Mouse (Mus musculus) neural tube, embryonic 10.5 days (tissue): ENCODE results near the gene Atad1.
"Not testable (repeated sequence)": the region's sequence is repeated elsewhere in the genome, so short reads cannot be mapped to it uniquely, and the experiment has no call there.

Experiments used
- DNase-seq: peaks from one replicate; pipeline ENCODE4 v3.0.0-alpha.2; 2017; ENCODE audit warnings: low spot score; ENCODE audit errors: extremely low spot score

Atad1 gene

DNA sequence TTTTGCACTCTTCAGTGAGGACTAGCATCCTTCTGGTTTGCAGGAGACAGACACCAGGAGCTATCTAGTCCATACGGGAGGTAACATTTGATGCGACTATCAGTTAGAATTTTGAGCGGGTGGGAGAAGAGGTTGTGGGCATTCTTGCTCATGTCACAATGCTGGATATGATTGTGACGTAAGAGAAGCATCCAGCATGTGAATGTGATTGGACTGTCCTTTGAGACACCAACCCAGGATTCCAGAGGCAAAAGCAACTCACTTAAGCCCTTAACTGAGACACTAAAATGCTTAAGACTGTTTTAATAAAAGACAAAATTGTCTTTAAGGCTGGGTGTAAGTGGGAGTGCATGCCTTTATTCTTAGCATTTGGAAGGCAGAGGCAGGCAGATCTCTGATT lies at the start of gene Atad1:
Atad1 (minus strand) TSS at position 101 of the 400 bp plus-strand sequence.
- DNase-seq, result no peak

DNA sequence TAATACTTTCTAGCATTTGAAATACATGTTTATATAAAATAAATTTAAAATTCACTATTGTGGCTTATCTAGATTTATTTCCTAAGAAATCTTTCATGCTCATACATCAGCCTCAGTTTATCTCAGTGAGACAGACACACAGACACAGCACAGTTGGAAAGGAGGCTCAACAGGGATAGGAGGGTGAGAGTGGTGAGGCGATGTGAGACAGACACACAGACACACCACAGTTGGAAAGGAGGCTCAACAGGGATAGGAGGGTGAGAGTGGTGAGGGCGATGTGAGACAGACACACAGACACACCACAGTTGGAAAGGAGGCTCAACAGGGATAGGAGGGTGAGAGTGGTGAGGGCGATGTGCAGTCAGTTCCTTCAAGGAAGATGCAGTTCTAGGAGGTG lies 48.4 kb upstream of the Atad1 start:
- not testable (repeated sequence) for DNase-seq

DNA sequence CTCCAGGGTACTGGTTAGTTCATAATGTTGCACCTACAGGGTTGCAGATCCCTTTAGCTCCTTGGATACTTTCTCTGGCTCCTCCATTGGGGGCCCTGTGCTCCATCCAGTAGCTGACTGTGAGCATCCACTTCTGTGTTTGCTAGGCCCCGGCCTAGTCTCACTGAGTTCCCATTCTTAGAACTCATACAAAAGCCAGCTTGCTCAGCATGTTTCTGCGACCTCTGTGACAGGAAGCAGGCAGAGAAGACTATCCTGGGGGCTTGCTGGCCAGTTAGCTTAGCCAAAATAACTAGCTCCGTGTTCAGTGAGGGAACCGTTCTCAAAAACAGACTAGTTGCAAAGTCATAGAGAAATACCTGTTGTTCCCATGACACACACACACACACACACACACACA lies 47.8 kb upstream of the Atad1 start:
- not testable (repeated sequence) for DNase-seq

DNA sequence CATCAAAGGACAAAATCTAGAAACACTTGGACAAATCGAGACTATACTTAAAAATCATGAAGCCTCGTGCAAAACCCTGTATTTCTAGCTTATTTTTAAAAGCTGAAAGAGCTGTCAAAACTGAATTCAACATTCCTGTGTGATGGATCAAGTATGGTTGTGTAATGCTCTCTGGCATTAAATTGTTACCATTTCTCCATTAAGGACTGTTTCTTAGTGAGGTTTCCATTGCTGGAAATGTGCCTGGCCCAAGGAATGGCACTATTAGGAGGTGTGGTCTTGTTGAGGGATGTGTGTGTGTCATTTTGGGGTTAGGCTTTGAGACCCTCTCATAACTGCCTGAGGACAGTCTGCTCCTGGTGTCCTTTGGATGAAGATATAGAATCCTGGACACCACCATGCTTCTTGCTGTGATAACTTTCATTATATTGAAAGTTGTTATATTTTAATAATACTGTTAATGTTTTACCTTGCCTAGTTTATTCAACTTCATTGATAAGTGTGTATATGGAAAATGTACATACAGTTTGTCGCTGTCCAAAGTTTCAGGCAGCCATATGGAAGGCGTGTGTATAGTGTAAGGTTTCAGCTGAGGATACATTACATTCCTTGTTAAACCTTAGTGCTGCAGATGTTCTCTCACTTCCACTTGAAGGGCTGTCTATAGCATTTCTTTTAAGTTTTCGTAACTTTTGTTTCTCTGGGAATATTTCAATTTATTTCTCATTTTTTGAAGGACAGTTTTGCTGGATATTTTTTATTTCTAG lies 41.9 kb upstream of the Atad1 start:
- DNase-seq, result no peak

DNA sequence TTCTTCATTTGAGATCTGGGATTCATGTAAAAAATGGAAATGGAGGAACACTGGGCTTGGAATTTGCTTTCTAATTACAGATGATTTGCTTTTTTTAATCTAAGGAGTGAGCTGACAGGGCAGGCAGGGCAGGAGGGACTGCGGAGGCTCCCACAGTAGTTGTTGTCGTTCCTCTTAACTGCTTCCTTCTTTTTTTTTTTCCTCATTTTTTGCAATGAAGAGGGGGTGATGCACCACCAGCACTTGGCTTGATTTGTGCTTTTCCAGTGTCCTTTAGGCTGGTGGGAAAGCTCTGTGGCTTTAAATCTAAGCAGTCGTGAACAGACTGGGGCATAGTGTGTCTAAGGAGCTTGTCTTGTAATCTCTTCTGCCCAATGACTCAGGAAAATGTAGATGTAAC lies 39.5 kb upstream of the Atad1 start:
- DNase-seq, result no peak

DNA sequence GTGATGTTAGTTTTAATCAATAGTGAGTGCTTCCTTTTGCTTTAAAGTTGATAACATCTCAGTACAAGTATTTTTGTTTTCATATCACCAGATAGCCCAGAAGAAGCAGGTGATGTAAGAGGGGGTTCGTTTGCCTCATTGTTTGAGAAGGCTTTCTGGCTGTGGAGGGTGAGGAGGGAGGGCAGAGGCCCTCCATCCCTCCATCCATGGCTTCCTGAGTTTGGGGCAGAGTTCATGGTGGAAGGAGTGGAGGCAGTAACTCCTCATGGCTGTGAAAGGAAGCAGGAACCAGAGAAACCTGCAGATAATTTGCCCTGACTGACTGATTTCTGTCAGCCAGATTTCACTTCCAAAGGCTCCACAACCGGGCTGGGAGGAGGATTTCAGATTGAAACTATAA lies 38.8 kb upstream of the Atad1 start:
- DNase-seq, result no peak

DNA sequence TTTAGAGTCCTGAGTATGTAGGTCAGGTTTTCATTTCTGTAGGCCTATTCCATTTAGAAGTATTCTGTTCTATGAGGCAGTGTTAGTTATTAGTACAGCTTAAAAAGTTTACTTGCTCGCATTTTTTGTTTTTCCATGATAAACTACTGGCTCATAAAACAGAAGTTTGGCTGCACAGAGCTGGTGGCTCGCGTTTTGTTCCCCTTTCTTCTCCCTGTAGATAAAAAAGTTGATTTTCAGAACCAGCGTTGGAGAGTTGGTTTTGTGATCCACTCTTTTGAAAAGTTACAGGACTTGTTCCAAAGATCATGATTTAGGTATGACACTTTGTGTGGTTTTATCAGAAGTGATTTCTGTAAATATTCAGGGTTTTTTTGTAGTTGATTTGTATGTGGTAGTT lies 22.9 kb upstream of the Atad1 start:
- no peak for DNase-seq

DNA sequence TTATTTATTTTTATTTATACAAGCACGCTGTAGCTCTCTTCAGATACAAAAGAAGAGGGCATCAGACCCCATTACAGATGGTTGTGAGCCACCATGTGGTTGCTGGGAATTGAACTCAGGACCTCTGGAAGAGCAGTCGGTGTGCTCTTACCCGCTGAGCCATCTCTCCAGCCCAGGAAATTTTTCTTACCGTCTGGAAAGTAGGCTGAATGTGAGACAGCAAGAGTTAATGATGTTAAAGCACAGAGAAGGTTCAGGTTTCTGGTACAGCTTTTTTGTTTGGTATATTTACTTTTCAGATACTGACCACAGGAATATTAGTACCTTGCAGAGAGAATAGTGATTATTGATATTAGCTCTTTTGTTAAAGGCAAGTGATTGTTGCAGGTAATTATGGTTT lies 21.6 kb upstream of the Atad1 start:
- DNase-seq, result no peak

DNA sequence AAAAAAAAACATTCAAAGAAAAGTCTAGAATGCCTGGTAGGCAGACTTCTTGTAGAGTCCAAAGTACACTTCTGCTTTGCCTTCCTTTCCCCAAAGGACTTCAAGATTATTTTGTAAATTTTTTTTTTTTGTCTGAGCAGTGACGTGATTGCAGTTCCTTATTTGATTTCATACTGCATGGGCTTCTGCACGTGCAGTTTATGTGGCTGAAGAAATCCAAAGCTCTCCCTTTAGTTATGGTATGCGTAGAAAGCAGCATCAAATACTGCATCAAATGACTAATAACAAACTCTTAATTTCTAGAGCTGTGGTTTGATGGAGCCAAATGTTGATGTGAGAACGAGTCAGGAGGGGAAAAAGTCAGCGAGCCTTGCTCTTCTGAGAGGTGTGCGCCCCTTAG lies 20.9 kb upstream of the Atad1 start:
- no peak for DNase-seq

DNA sequence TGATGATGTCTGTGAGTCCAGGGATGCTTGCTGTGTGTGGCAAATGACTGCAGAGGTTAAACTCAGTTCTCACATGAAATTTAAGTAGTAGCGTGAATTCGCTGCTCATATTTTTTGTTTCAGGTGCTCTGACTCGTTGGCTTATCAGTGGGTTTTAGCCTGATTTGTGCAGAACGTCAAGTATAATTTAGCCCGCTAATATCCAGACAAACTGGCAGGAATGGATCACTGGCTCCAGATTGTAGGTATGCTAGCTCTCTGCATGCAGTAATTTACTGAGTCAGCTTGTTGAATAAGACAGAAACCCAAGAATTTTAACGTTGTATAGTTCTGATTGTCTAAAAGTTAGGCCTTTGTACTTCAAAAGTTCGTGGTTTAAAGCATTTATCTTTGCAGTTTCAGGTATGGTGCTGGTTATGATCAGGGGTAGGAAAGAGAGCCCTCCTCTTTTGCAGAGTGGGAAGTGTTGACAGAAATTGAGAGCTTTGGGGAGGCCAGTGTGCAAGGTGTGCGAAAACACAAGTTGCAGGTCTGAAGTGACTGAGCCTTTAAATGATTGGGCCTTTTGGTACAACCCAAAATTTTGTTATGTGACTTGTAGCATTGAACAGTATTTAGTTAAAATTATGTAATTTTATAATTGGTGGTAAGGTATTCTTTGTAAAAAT lies 19.9 kb upstream of the Atad1 start:
- peak; percentile 14 for DNase-seq

DNA sequence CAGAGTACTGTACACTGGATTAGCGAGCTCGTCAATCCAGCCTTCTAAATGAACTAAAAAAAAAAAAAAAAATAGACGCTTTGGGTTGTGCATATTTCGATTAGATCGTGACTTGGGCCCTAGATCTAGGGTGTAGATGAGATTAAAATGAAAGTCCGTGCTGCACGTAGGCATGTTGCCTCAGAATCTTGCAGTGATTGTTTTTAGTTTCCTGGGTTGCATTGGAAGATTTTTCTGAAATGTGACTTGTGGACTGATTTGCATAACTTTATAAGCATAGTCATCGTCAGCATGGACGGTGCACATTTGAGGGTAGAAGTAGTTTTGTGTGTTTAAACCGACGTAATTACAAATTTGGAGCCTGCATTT lies 19.2 kb upstream of the Atad1 start:
- no peak for DNase-seq

DNA sequence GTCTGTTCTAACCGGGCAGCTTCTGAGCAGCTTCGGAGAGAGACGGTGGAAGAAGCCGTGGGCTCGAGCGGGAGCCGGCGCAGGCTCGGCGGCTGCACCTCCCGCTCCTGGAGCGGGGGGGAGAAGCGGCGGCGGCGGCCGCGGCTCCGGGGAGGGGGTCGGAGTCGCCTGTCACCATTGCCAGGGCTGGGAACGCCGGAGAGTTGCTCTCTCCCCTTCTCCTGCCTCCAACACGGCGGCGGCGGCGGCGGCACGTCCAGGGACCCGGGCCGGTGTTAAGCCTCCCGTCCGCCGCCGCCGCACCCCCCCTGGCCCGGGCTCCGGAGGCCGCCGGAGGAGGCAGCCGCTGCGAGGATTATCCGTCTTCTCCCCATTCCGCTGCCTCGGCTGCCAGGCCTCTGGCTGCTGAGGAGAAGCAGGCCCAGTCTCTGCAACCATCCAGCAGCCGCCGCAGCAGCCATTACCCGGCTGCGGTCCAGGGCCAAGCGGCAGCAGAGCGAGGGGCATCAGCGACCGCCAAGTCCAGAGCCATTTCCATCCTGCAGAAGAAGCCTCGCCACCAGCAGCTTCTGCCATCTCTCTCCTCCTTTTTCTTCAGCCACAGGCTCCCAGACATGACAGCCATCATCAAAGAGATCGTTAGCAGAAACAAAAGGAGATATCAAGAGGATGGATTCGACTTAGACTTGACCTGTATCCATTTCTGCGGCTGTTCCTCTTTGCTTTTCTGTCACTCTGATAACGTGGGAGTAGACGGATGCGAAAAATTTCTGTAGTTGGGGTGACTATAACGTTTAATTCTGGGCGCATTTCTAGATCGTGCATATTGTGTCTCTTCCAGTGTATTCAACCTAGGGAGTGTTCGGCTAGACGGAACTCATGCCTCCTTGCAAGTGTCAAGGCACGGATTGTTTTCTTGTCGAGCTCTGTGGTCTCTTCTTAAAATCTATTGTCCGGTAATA lies 18.5 kb upstream of the Atad1 start:
- peak; percentile 83 for DNase-seq

DNA sequence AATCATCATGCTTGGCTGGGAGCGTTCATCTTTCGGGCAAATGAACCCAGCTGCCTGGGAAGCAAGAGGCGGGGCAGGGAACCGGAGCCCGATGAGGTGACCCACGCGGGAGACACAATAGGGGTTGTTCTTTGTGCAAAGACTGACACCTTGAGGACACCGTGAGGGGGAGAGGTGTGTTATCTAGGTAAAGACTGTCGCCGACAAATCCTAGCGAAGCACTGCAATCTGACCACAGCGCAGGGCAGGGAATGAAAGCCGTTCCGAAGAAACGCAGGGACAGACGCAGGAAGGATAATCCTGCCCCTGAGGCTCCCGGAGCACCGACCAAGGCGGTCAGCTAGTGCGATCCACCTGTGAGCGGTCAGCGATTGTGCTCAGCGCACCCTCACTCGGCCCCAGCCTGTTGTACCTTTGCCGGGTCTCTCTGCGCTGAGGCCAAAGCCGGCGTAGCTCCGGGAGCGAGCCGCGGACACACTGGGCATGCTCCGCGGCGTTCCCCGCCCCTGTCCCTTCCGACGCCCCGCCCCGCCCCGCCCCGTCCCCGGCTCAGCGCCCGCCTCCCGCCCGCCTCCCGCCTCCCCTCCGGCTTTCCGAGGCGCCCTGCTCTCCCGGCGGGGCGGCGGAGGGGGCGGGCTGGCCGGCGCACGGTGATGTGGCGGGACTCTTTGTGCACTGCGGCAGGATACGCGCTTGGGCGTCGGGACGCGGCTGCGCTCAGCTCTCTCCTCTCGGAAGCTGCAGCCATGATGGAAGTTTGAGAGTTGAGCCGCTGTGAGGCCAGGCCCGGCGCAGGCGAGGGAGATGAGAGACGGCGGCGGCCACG lies 17.5 kb upstream of the Atad1 start, which contains the start of gene Pten:
Pten (plus strand) TSS at position 598 of the 826 bp plus-strand sequence.
- peak; percentile 98 for DNase-seq

DNA sequence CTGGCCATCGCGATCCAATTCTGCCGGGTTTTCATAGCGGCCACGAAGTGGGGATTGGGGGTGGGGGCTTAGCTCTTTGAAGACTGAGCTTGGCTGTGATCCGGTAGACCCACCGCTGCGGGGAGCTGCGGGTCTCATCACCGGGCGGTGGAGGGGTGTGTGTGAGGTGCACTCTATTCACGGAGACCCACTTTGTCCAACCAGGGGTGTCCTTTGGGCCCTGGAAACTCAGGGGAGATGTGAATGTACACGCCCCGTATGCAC lies 17.0 kb upstream of the Atad1 start:
- no peak for DNase-seq

DNA sequence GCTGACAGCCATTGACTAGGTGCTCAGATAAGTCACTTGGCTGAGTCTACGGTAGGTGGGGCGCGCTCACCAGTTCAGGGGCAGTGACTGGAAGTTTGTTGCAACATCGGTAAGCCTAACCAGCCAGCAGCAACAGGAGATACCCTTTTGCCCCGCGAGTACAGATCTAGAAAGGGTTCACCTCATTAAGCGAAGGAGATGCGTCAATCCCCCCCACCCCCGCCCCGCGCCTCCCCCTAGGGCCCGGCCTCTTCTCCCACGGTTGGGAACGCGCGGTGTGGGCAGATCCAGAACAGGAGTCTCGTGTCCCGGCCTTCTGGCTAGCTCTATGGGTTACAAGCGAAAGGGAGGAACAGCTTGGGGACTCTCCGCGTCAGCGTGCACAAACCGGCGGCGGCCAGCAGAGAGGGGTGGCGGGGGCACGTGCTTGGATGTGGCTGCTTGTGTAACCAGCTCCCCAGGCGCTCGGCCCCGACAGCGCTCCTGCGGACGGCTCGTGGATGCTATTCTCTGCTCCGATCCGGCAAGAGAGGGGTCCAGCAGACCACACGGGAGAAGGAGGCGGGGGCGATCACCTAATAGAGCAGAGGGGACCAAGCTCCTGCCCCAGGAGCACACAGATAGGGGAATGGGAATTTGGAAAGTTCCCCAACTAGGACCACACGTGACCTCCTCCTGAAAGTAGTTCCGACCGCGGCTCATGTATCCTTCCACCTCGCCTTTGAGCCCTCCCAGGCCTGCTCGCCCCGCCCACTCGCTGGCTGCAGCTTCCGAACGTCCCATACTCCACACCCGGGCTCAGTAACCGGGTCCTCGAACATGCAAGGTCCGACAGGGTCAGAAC lies 16.4 kb upstream of the Atad1 start:
- DNase-seq, result peak; percentile 97

DNA sequence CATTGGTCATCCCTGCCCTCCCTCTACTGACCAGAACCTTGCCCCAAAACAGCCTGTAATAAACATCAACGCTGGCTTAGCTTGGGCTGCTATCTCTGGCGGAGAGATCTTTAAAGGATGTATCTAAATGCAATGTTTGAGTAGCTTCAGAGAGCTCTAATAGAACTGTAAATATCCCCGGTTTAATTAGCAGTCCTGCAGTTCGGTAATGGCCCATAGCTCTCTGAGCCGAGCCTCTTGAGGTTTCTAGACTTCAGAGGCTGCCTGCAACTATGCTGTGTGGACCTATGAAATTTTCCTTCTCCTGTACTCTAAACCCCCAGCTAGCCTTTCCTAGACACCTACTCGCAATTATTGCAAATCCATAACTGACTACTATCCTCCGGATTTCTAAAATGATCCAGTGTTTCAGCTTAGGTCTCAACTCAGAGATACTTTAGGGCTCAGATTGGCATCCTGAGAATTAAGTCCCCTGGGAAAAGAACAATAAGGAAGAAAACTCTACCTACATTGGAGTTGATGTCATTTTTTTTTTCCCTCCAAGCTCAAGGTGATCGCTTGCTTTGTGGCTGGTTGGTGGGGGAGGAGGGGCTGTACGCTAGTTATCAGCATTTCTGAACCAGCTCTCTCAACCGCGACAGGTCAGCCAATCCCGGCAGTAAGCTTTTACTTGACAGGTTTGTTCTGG lies 15.7 kb upstream of the Atad1 start:
- peak; percentile 18 for DNase-seq

DNA sequence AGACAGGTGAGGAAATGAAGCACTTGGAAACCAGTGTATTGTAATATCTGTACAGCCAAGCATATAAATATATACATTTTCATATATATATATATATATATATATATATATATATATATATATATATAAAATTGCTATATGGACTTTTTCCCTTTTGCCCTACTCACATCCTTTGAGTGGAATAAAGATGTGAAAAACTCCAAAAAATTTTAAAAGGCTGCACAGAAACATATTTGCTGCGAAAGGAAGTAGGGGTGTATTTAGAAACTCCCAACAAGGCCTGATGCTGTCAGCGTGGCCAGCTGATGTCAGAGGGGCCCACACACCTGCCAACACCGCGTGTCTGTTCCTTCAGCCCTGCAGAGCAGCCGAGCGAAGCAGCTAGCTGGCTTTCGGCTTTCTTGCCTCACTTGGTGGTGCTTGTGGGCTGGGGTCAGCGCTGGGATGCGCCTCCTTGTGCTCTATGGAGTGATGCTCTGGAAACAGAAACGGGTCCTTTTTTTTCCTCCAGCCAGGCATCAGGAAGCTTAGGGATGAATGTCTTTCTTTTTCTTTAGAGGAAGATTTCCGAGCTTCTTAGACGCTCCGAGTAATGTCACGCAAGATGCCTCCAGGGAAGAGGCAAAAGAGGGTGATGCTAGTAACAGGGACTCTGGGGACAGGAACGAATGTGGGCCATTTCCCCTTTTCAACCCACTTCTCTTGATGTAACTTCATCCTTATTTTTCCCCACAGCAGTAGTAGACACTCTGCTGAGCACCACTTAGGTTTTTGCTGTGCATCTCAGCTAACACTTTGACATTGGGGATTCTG lies 14.8 kb upstream of the Atad1 start:
- DNase-seq, result peak; percentile 17

DNA sequence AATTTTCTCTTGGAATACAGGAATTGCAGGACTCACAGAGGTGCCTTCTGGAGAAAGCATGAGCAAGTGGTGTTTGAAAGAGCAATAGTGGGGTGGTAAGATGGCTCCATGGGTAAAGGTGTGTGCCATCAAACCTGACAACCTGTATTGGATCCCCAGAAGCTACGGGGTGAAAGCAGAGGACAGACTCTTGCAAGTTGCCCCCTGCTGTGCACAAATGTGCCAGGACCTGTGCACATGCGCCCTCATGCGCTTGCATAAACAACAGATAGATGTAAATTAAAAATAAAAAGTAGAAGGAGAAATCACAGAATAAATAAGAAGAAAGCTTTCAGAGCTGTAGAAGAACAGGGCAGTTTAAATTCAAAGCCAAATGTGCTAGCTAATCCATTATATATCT lies 13.8 kb upstream of the Atad1 start:
- DNase-seq, result no peak

DNA sequence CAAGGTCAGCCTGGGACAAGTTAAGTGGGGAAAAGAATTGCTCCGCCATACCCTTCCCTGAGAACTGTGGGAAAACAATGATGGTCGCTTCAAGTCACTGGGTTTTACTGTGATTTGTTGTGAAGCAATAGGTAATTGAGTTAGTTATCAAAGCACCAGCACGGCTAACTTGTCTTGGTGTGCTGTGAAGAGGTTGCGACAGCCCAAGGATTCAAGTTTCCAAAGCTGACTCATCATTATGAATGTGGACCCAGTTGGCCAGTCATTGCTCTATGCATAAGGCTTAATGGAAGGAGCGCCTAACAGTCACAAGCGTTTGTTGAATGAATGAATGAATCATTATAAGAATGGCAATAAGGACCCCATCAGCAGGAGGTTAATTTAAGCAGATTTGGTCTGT lies 12.8 kb upstream of the Atad1 start:
- DNase-seq, result no peak
